Mouse (Mus musculus) frontal cortex, postnatal 25 days (tissue): ENCODE measurements around the gene Zfp810.

Experiments
- DNase-seq, 2 experiments: peaks; one replicate each; pipeline ENCODE4 v3.0.0; 2022; ENCODE audit warnings: low spot score in 2 of 2

Zfp810 gene

DNA sequence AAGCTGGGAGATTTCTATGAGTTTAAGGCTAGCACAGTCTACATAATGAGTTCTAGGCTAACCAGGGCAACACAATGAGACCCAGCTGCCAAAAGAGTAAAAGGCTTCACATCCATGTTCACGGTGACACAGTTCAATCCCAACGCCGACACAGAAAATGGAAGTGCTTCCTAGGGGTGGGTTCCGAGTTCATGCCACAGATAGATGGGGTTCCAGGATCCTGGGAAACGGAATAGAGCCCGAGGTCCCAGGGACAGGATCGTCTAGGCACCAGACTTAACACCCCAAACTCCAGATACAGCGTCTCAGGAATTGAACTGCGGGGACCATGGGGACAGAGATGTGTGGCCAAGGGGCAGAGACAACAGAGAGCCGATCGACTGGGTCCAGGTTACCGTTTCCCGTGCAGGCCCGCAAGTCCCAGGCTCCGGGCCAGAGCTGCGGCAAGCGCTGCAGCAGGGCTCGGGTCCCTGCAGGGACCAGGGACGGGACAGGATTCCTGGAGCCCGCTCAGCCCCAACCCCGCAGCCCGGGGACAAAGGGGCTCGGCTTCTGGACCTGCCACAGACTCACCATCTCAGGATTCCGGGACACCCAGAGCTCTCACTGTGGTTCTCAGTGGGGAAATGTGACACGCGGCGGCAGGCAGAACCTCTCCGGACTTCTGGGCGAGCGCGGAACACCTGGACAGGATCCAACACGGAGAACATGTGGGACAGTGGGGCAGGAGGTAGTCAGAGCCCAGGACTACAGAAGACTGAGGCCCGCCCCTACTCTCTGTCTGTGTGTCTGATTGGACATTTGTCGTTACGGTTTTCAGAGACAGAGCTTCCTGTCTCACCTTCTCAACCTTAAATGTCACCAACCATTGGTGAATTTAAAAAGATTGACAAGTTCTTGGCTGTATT, 48.0 kb downstream of the Zfp810 start, which contains the start of gene Zfp599:
Zfp599 (minus strand) TSS at position 712 of the 908 bp plus-strand sequence.
- DNase-seq, result peak; percentile 23 to 33

DNA sequence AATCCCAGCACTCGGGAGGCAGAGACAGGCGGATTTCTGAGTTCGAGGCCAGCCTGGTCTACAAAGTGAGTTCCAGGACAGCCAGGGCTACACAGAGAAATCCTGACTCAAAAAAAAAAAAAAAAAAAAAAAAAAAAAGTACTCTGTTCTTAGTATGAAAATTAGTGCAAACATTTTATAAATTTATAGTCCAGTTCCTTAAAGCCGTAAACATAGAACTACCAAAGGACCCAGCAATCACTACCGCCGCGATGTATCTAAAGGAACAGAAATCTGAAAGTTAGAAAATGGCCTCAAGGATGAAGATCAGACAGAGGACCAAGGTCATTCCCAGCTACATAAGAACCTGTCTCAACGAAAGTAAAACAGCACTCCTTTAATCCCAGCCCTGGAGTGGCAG, 48.7 kb downstream of the Zfp810 start:
- no peak for DNase-seq

DNA sequence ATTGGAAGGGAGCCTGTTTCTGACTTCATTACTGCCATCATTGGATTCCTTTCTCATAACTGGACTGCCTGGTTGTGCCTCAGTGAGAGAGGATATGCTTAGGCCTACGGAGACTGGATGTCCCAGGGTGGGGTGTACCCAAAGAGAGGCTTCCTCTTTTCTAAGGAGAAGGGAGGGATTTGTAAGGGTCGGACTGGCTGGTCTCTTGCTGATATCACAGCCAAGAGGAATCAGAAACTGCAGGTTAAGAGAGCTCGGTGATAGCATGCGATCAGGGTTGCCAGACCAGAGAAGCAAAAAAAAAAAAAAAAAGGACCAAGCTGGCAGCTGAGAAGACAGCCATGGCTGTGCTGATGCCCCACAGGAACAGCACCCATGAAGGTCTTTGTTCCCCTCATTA, 50.9 kb downstream of the Zfp810 start:
- no peak for DNase-seq

DNA sequence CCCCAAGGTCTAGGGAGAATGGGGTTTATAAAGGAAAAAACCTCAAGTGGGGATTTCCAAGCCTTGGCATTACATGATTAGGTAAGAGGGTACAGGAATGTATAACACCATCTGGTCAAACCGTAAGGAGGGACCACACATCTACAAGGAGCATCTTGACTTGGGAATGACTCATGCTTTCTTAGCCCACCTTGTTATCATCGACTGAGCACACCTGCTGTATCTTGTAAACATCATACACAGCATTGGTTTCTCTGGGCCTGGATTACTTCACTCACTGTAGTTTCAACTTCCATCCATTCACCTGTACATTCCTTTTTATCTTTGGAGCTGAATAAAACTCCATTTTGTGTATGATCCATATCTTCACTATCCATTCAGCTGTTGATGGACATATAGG, 63.2 kb downstream of the Zfp810 start:
- DNase-seq, result no peak

DNA sequence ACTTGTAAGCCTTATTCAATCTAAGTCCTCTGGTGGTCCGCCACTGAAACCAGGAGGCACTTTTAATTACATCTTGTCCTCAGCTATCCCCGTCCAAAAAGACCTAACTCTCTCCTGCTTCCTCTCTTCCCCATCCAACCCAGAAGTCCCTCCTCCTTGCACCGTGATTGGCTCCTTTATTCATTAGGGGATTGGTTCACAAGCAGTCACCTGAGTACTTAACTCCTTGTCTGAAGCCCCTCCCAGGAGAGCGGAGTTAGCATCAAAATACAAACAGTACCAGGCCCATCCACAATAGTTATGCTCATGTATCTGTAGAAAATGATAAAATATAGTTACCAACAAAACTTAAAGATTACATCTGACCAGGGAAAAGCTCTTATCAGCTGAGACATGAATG, 67.4 kb downstream of the Zfp810 start:
- DNase-seq, result no peak

DNA sequence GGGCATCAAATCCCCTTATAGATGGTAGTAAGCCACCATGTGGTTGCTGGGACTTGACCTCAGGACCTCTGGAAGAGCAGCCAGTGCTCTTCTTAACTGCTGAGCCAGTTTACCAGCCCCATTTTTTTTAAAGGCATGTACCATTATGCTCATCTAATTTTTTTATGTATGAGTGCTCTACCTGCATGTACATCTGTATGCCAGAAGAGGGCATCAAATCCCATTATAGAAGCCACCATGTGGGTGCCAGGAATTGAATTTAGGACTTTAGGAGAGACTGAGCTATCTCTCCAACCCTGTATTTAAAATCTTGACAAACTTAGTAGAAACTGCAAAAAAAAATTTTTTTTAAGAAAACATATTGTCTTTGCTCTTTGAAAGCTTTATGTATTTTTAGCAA, 76.9 kb downstream of the Zfp810 start:
- no peak for DNase-seq

DNA sequence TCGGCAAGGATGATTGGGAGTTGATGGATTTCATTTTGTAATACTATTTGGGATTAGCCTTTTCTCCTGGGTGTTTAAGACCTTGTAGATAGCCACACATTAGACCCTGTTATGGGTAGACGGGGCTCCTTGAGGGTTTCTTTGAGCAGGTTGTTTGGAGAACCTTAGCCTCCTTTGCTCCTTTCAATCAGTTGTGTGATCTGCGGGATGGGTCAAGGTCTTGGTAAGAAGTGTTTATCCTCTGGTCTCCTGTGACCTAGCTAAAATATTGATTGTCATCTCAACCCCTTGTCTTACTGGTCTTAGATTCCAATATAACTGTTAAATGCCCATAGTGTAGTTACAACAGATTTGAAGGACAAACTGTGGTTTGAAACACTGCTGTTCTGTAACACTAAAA, 77.4 kb downstream of the Zfp810 start:
- no peak for DNase-seq

DNA sequence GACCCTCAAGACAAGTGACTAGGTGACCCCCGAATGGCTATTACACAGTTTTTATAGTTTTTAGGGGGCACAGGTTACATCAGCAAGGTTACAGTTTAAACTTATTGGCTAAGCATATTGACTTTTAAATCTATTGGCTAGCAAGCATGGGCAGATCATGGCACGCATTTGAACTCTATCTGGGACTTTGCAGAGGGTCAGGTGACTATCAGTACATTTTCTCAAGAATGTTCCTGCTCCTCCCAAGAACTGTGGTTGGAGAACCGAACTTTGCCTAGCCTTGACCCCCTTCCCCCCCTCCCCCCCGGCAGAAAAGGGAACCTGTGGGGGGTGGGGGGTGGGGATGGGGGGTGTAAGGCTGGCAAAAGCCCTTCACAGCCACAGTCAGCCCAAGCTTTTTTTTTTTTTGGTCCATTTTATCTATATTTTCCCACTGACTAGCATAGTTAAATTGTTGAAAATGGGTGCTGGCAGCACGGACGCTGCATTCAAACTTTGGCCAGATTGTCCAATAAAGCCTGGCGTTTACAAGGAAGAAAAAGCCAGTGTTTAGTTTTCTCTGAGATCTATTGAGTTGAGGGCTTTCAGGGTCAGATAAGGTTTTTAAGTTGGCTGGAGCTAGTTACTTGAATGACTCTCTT, 77.9 kb downstream of the Zfp810 start:
- no peak for DNase-seq

DNA sequence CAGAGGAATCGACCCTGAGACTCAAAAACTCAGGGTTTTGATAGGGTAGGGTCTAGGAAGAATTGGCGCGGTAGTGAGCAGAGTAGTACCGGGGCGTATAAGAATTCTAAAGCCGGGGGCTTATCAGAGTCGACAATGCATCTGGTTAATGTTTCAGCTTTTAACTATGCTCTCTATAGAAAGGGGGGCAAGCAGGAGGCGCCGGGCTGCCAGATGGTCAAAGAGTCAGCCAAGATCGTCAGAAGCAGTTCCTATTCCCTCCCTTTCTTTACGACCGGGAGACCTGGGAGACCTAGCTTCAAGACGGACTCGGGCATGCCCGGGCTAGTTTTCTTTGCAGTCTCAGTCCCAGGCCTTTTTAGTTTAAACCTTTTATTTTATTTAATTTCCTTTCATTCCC, 80.6 kb downstream of the Zfp810 start:
- DNase-seq, result no peak
